Mouse (Mus musculus): Measurements from ENCODE around the gene Olfr148. TPM values are rescaled to one million over a fixed set of nuclear protein-coding genes. Genes with fewer than 3 reads are reported as not detected.

Olfr148 gene
- not detected in 2 replicates for total RNA-seq (2014; fragmentation: Nextera tagmentation)
- total RNA-seq (2017) = not detected in 2 replicates

GRCm38 (mm10) chr9:39610355-39610754, at the start of gene Olfr148:
Olfr148 (plus strand) TSS chr9:39610655.
- ATAC-seq (replicated peaks; ENCODE audit: poor library complexity, severe bottlenecking) = no peak

GRCm38 (mm10) chr9:39575469-39575868, 35.0 kb upstream of the Olfr148 start, which contains the start of gene Olfr959:
Olfr959 (minus strand) TSS chr9:39575569.
- no peak for ATAC-seq (replicated peaks; ENCODE audit: poor library complexity, severe bottlenecking)

- no peak for ATAC-seq (replicated peaks; ENCODE audit: poor library complexity, severe bottlenecking)
These were observed 33.4 kb upstream of the Olfr148 start for GRCm38 (mm10) chr9:39577050-39577449.

- ATAC-seq (replicated peaks; ENCODE audit: poor library complexity, severe bottlenecking) = no peak
These were observed 7.7 kb upstream of the Olfr148 start for GRCm38 (mm10) chr9:39602536-39603332.

- 0 out of 2 replicates have a peak, but pooled peaks have one; percentile 35 for ATAC-seq (replicated peaks; ENCODE audit: poor library complexity, severe bottlenecking)
These were observed 7.1 kb upstream of the Olfr148 start for GRCm38 (mm10) chr9:39603333-39603845.

- no peak for ATAC-seq (replicated peaks; ENCODE audit: poor library complexity, severe bottlenecking)
These were observed 6.4 kb upstream of the Olfr148 start, which contains the start of gene AW551984 for GRCm38 (mm10) chr9:39603999-39604453. AW551984 (minus strand) TSS chr9:39604403.

GRCm38 (mm10) chr9:39608497-39608896, 2.0 kb upstream of the Olfr148 start:
- no peak for ATAC-seq (replicated peaks; ENCODE audit: poor library complexity, severe bottlenecking)

GRCm38 (mm10) chr9:39611953-39612352, 1.5 kb downstream of the Olfr148 start:
- ATAC-seq (replicated peaks; ENCODE audit: poor library complexity, severe bottlenecking) = no peak

GRCm38 (mm10) chr9:39621073-39621472, 10.6 kb downstream of the Olfr148 start, which contains the start of gene Olfr960:
Olfr960 (plus strand) TSS chr9:39621373.
- no peak for ATAC-seq (replicated peaks; ENCODE audit: poor library complexity, severe bottlenecking)

- peak; percentile 56; the same call in 1 of the 2 replicates for ATAC-seq (replicated peaks; ENCODE audit: poor library complexity, severe bottlenecking)
These were observed 13.3 kb downstream of the Olfr148 start for GRCm38 (mm10) chr9:39623783-39624182.

- ATAC-seq (replicated peaks; ENCODE audit: poor library complexity, severe bottlenecking) = no peak
These were observed 14.3 kb downstream of the Olfr148 start for GRCm38 (mm10) chr9:39624711-39625110.

- peak; percentile 93 for ATAC-seq (replicated peaks; ENCODE audit: poor library complexity, severe bottlenecking)
These were observed 18.6 kb downstream of the Olfr148 start for GRCm38 (mm10) chr9:39629069-39629468.

- no peak for ATAC-seq (replicated peaks; ENCODE audit: poor library complexity, severe bottlenecking)
These were observed 23.6 kb downstream of the Olfr148 start for GRCm38 (mm10) chr9:39633913-39634594.

GRCm38 (mm10) chr9:39644785-39645184, 34.3 kb downstream of the Olfr148 start, which contains the start of gene Olfr961:
Olfr961 (plus strand) TSS chr9:39645085.
- ATAC-seq (replicated peaks; ENCODE audit: poor library complexity, severe bottlenecking) = no peak

GRCm38 (mm10) chr9:39647382-39647781, 36.9 kb downstream of the Olfr148 start:
- ATAC-seq (replicated peaks; ENCODE audit: poor library complexity, severe bottlenecking) = peak; percentile 48; the same call in 1 of the 2 replicates

GRCm38 (mm10) chr9:39654756-39655396, 44.4 kb downstream of the Olfr148 start:
- ATAC-seq (replicated peaks; ENCODE audit: poor library complexity, severe bottlenecking) = no peak

All from granulocyte monocyte progenitor cell, adult 5-6 weeks (primary cell).